Mouse (Mus musculus): ENCODE data around the gene Flad1.

- TF ChIP-seq POLR2A (IDR thresholded peaks at IDR 0.05; ENCODE audit: insufficient read depth, low read depth, low read length), result no peak
- no peak for TF ChIP-seq CTCF (IDR thresholded peaks at IDR 0.05; ENCODE audit: insufficient read depth, low read depth, low read length)
Observed at GRCm38 (mm10) chr3:89420421-89420820, 8.8 kb upstream of the Flad1 start.
